Mouse (Mus musculus): ENCODE measurements around the gene Lypla2. TPM values are rescaled to one million over a fixed set of nuclear protein-coding genes. Genes with fewer than 3 reads are reported as not detected.

Gene Lypla2
- polyA plus RNA-seq, 1 experiment from 2014 or later, result 73.0 TPM

DNA sequence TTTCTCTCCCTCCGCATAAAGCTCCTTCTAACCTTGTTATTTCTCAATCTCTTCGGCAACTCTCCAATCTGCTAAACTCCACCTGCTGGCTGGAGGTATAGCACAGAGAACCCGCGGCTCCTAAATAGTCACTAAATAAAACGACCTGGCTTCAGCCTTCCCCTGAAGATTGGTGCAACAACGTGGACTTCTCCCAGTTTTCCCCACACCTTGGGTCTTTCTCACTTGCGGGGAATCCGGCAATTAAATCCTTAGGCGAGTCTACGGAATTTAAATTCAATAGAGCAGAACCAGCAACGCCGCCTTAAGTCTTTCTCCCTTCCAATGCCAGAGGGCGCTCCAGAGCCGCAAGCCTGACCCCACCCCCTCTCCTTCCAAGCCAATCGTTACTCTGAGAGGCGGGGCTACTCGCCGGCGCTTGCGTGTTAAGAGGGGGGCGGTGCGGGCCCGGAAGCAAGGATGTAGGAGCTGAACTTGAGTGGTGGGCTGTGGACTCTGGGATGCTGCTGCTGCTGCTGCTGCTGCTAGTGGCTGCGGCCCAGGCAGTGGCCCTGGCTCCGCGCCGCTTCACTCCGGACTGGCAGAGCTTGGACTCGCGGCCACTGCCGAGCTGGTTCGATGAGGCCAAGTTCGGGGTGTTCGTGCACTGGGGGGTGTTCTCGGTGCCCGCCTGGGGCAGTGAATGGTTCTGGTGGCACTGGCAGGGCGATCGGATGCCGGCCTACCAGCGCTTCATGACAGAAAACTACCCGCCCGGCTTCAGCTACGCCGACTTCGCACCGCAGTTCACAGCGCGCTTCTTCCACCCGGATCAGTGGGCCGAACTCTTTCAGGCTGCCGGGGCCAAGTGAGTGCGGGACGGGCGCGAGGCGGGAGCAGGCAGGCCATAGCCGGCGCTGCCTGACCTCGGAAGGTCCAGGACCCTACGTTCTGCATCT, 51.9 kb downstream of the Lypla2 start, which contains the start of gene Fuca1:
Gene Fuca1 (plus strand): TSS at position 432 of the 938 bp plus-strand sequence.
- H3K9me3 ChIP-seq (replicated peaks), result no peaks in the 10 kb centered on the region
- ATAC-seq (ENCODE audit: insufficient number of reproducible peaks, low FRiP score), result peak; percentile 92
- H3K36me3 ChIP-seq, result 0 out of 2 replicates have a peak, but pooled peaks cover 10% of the 10 kb centered on the region
- no peaks in the 10 kb centered on the region for H3K27me3 ChIP-seq (replicated peaks)
- peak within 1 kb of the TSS; percentile 77 for H3K4me2 ChIP-seq
- peaks cover 14% of the 10 kb centered on the region for H3K4me1 ChIP-seq (replicated peaks)
- peak within 1 kb of the TSS; percentile 82 for H3K9ac ChIP-seq
- H3K27ac ChIP-seq (ENCODE audit: poor library complexity, severe bottlenecking), result peak within 1 kb of the TSS; percentile 70
- H3K4me3 ChIP-seq, result peak within 1 kb of the TSS; percentile 77
- 2% methylated on average over 60 of the region's 60 CpGs for WGBS

DNA sequence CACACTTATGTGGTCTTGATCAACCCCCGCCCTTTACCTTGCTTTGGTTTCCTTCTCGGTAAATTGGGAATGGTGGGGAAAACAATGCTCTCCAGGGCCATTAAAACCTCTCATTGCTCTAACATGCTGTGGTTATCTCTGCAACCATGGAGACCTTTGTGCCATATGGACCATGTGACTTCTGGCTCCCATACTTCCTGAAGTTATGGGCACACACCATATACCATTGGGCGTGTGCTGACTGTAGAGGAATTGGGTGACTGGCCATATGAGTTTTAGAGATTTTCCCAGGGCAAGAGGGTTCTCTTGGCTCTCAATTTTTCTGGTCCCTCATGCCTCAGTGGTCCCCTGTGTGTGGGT, 53.2 kb downstream of the Lypla2 start:
- Histone ChIP-seq H3K27ac (ENCODE audit: poor library complexity, severe bottlenecking) (no peak overlapping the region), H3K9ac (no peak overlapping the region), H3K4me1 (replicated peaks) (peaks cover 8% of the 10 kb centered on the region), H3K4me2 (no peak overlapping the region), H3K9me3 (replicated peaks) (no peaks in the 10 kb centered on the region), H3K36me3 (0 out of 2 replicates have a peak, but pooled peaks cover 3% of the 10 kb centered on the region), H3K27me3 (replicated peaks) (no peaks in the 10 kb centered on the region), H3K4me3 (no peak overlapping the region)
- no peak for ATAC-seq (ENCODE audit: insufficient number of reproducible peaks, low FRiP score)
- WGBS, result 90% methylated on average over 3 of the region's 3 CpGs

GRCm38 (mm10) chr4:135918635-135919279, 53.7 kb downstream of the Lypla2 start:
- peaks cover 8% of the 10 kb centered on the region for H3K4me1 ChIP-seq (replicated peaks)
- 80% methylated on average over 13 of the region's 13 CpGs for WGBS
- no peaks in the 10 kb centered on the region for H3K27me3 ChIP-seq (replicated peaks)
- H3K9ac ChIP-seq, result no peak overlapping the region
- H3K4me3 ChIP-seq, result no peak overlapping the region
- H3K27ac ChIP-seq (ENCODE audit: poor library complexity, severe bottlenecking), result no peak overlapping the region
- H3K4me2 ChIP-seq, result no peak overlapping the region
- no peaks in the 10 kb centered on the region for H3K9me3 ChIP-seq (replicated peaks)
- 0 out of 2 replicates have a peak, but pooled peaks cover 3% of the 10 kb centered on the region for H3K36me3 ChIP-seq
- no peak for ATAC-seq (ENCODE audit: insufficient number of reproducible peaks, low FRiP score)

Other genes with a start within 250 kb of the Lypla2 start
- not detected in 2 replicates for gene Il22ra1, start 244.5 kb downstream of the Lypla2 start, polyA plus RNA-seq (2016; fragmentation: Nextera tagmentation; extraction: Ambion mirVana)
- 0.08 and 0.17 TPM in 2 replicates for gene Myom3, start 212.9 kb downstream of the Lypla2 start, polyA plus RNA-seq (2016; fragmentation: Nextera tagmentation; extraction: Ambion mirVana)
- 178 and 189 TPM in 2 replicates for gene Srsf10, start 116.9 kb downstream of the Lypla2 start, polyA plus RNA-seq (2016; fragmentation: Nextera tagmentation; extraction: Ambion mirVana)
- gene Pnrc2, start 98.8 kb downstream of the Lypla2 start, polyA plus RNA-seq (2016; fragmentation: Nextera tagmentation; extraction: Ambion mirVana), result 124 and 131 TPM in 2 replicates
- 0.46 and 0.70 TPM in 2 replicates for gene Cnr2, start 77.2 kb downstream of the Lypla2 start, polyA plus RNA-seq (2016; fragmentation: Nextera tagmentation; extraction: Ambion mirVana)
- 36.4 and 41.7 TPM in 2 replicates for gene Fuca1, start 51.9 kb downstream of the Lypla2 start, polyA plus RNA-seq (2016; fragmentation: Nextera tagmentation; extraction: Ambion mirVana)
- 70.4 and 74.5 TPM in 2 replicates for gene Hmgcl, start 26.2 kb downstream of the Lypla2 start, polyA plus RNA-seq (2016; fragmentation: Nextera tagmentation; extraction: Ambion mirVana)
- gene Gale, start 8.9 kb downstream of the Lypla2 start, polyA plus RNA-seq (2016; fragmentation: Nextera tagmentation; extraction: Ambion mirVana), result 27.6 and 28.8 TPM in 2 replicates
- gene Pithd1, start 14.6 kb upstream of the Lypla2 start, polyA plus RNA-seq (2016; fragmentation: Nextera tagmentation; extraction: Ambion mirVana), result 47.2 and 49.1 TPM in 2 replicates
- gene Eloa, start 49.1 kb upstream of the Lypla2 start, polyA plus RNA-seq (2016; fragmentation: Nextera tagmentation; extraction: Ambion mirVana), result 35.3 and 36.8 TPM in 2 replicates
- gene Rpl11, start 80.8 kb upstream of the Lypla2 start, polyA plus RNA-seq (2016; fragmentation: Nextera tagmentation; extraction: Ambion mirVana), result 257 and 262 TPM in 2 replicates
- gene Id3, start 170.9 kb upstream of the Lypla2 start, polyA plus RNA-seq (2016; fragmentation: Nextera tagmentation; extraction: Ambion mirVana), result 320 and 321 TPM in 2 replicates
- gene E2f2, start 199.8 kb upstream of the Lypla2 start, polyA plus RNA-seq (2016; fragmentation: Nextera tagmentation; extraction: Ambion mirVana), result 8.1 and 9.3 TPM in 2 replicates
- gene Asap3, start 233.7 kb upstream of the Lypla2 start, polyA plus RNA-seq (2016; fragmentation: Nextera tagmentation; extraction: Ambion mirVana), result 2.9 and 3.4 TPM in 2 replicates